Comparison of ENCODE assay signal across 23 mouse cellular contexts in genomic region chr7:99663507-99664220, GRCm38 (mm10). TPM values are rescaled to one million over a fixed set of nuclear protein-coding genes. Genes with fewer than 3 reads are reported as not detected.
DNase-seq lines count a peak whose midpoint lies in the region; ATAC-seq and TF ChIP-seq lines count a peak whose summit lies in the region.
"Had no signal": no experiment of that assay in that cellular context is flagged by ENCODE, and none has a peak within 500 bp of the region (broad histone marks: within the 10 kb centered on the region; RNA-seq: fewer than 3 reads in every experiment).

No protein-coding gene starts in this region.

- H3K27ac ChIP-seq in forebrain, embryonic 11.5 days (ENCODE audit: low read depth, low read length), result no peak overlapping the region
- no peak overlapping the region for H3K27ac ChIP-seq in forebrain, embryonic 16.5 days (ENCODE audit: low read length)
- peak overlapping the region; percentile 53 for H3K27ac ChIP-seq in heart, adult 2 months
- H3K27ac ChIP-seq in midbrain, embryonic 10.5 days (replicated peaks), result peak overlapping the region; percentile 55; the same call in 1 of the 2 replicates
- H3K27ac ChIP-seq in midbrain, embryonic 15.5 days, result no peak overlapping the region
- H3K27ac ChIP-seq: embryonic facial prominence, embryonic 12.5 days; embryonic facial prominence, embryonic 15.5 days; forebrain, embryonic 12.5 days; forebrain, embryonic 15.5 days had no signal

- no peaks in the 10 kb centered on the region for H3K9me3 ChIP-seq in forebrain, embryonic 11.5 days (ENCODE audit: control insufficient read depth, low read length)
- H3K9me3 ChIP-seq in forebrain, embryonic 16.5 days (ENCODE audit: control insufficient read depth, low read length), result no peaks in the 10 kb centered on the region
- no peaks in the 10 kb centered on the region for H3K9me3 ChIP-seq in midbrain, embryonic 10.5 days (replicated peaks)
- H3K9me3 ChIP-seq in midbrain, embryonic 15.5 days, result no peaks in the 10 kb centered on the region
- H3K9me3 ChIP-seq: embryonic facial prominence, embryonic 12.5 days; embryonic facial prominence, embryonic 15.5 days; forebrain, embryonic 12.5 days; forebrain, embryonic 15.5 days; heart, embryonic 12.5 days; heart, embryonic 15.5 days; hindbrain, embryonic 15.5 days; intestine, embryonic 15.5 days had no signal

- TF ChIP-seq POLR2A in heart, adult 2 months (IDR thresholded peaks at IDR 0.05; ENCODE audit: insufficient read depth, low read depth, low read length), result no peak

- no peak overlapping the region for H3K4me3 ChIP-seq in forebrain, embryonic 11.5 days (ENCODE audit: low read depth, low read length)
- H3K4me3 ChIP-seq in forebrain, embryonic 16.5 days (replicated peaks; ENCODE audit: low read length), result no peak overlapping the region
- no peak overlapping the region for H3K4me3 ChIP-seq in heart, adult 2 months
- no peak overlapping the region for H3K4me3 ChIP-seq in midbrain, embryonic 10.5 days
- no peak overlapping the region for H3K4me3 ChIP-seq in midbrain, embryonic 15.5 days
- H3K4me3 ChIP-seq: embryonic facial prominence, embryonic 12.5 days; embryonic facial prominence, embryonic 15.5 days; forebrain, embryonic 12.5 days; forebrain, embryonic 15.5 days; heart, embryonic 12.5 days; heart, embryonic 15.5 days; hindbrain, embryonic 15.5 days; intestine, embryonic 15.5 days had no signal

- intact Hi-C loops in heart, adult 2 months (cut with DNase I), result loop anchor here (2.0 kb wide), 1 partner anchor 17 kb away; no protein-coding TSS in a partner anchor
- intact Hi-C loops in heart, postnatal 14 days (cut with DNase I), result no loop called here

- no peak for TF ChIP-seq CTCF in heart, adult 2 months (IDR thresholded peaks at IDR 0.05)

- H3K79me2 ChIP-seq in heart, adult 2 months (replicated peaks; ENCODE audit: control insufficient read depth, insufficient read depth, low read length), result no peaks in the 10 kb centered on the region

- peak; percentile 37 for DNase-seq in forebrain, embryonic 11.5 days (ENCODE audit: low spot score)
- DNase-seq in heart, adult 2 months, result no peak
- no peak for DNase-seq in heart, postnatal 14 days
- no peak for DNase-seq in midbrain, embryonic 10.5 days (ENCODE audit: low spot score)
- no peak for DNase-seq in MN1 (ENCODE audit: low spot score)
- DNase-seq: adrenal gland, adult 8-10 months; kidney, adult 11 months; kidney, adult 8-10 months had no signal

- no peaks in the 10 kb centered on the region for H3K27me3 ChIP-seq in forebrain, embryonic 11.5 days (ENCODE audit: control insufficient read depth, insufficient read depth, low read length)
- no peaks in the 10 kb centered on the region for H3K27me3 ChIP-seq in forebrain, embryonic 16.5 days (replicated peaks; ENCODE audit: control insufficient read depth, insufficient read depth, low read length)
- H3K27me3 ChIP-seq in heart, adult 2 months (ENCODE audit: control insufficient read depth, insufficient read depth, low read length), result no peaks in the 10 kb centered on the region
- no peaks in the 10 kb centered on the region for H3K27me3 ChIP-seq in midbrain, embryonic 10.5 days (ENCODE audit: low read depth, poor library complexity, severe bottlenecking)
- H3K27me3 ChIP-seq in midbrain, embryonic 15.5 days (replicated peaks), result no peaks in the 10 kb centered on the region
- H3K27me3 ChIP-seq: embryonic facial prominence, embryonic 12.5 days; embryonic facial prominence, embryonic 15.5 days; forebrain, embryonic 15.5 days; hindbrain, embryonic 15.5 days; intestine, embryonic 15.5 days had no signal

- H3K4me2 ChIP-seq in forebrain, embryonic 11.5 days (ENCODE audit: low read depth, low read length, severe bottlenecking), result no peak overlapping the region
- H3K4me2 ChIP-seq in forebrain, embryonic 16.5 days (ENCODE audit: low read length), result no peak overlapping the region
- no peak overlapping the region for H3K4me2 ChIP-seq in midbrain, embryonic 15.5 days
- H3K4me2 ChIP-seq: embryonic facial prominence, embryonic 12.5 days; embryonic facial prominence, embryonic 15.5 days; forebrain, embryonic 12.5 days; forebrain, embryonic 15.5 days; heart, embryonic 12.5 days; heart, embryonic 15.5 days; hindbrain, embryonic 15.5 days; intestine, embryonic 15.5 days had no signal

- no peaks in the 10 kb centered on the region for H3K36me3 ChIP-seq in forebrain, embryonic 11.5 days (ENCODE audit: control insufficient read depth, insufficient read depth, low read length)
- H3K36me3 ChIP-seq in forebrain, embryonic 16.5 days (ENCODE audit: control insufficient read depth, insufficient read depth), result no peaks in the 10 kb centered on the region
- peaks cover 6% of the 10 kb centered on the region for H3K36me3 ChIP-seq in heart, adult 2 months (ENCODE audit: control insufficient read depth, insufficient read depth, low read length)
- H3K36me3 ChIP-seq in midbrain, embryonic 10.5 days, result no peaks in the 10 kb centered on the region
- no peaks in the 10 kb centered on the region for H3K36me3 ChIP-seq in midbrain, embryonic 15.5 days (replicated peaks)
- H3K36me3 ChIP-seq: embryonic facial prominence, embryonic 12.5 days; embryonic facial prominence, embryonic 15.5 days; forebrain, embryonic 12.5 days; forebrain, embryonic 15.5 days; heart, embryonic 12.5 days; heart, embryonic 15.5 days; hindbrain, embryonic 15.5 days; intestine, embryonic 15.5 days had no signal

- H3K4me1 ChIP-seq in forebrain, embryonic 11.5 days (replicated peaks; ENCODE audit: control insufficient read depth, insufficient read depth, low read length), result no peaks in the 10 kb centered on the region
- peaks cover 11% of the 10 kb centered on the region for H3K4me1 ChIP-seq in forebrain, embryonic 16.5 days (replicated peaks; ENCODE audit: control insufficient read depth, insufficient read depth, low read length)
- peaks cover 21% of the 10 kb centered on the region for H3K4me1 ChIP-seq in heart, adult 2 months (ENCODE audit: control insufficient read depth, insufficient read depth, low read length)
- H3K4me1 ChIP-seq in midbrain, embryonic 10.5 days, result peaks cover 24% of the 10 kb centered on the region
- H3K4me1 ChIP-seq in midbrain, embryonic 15.5 days, result no peaks in the 10 kb centered on the region
- H3K4me1 ChIP-seq: embryonic facial prominence, embryonic 12.5 days had no signal

- 84% methylated on average over 9 of the region's 9 CpGs for WGBS in forebrain, embryonic 11.5 days
- 84% methylated on average over 9 of the region's 9 CpGs for WGBS in forebrain, embryonic 16.5 days
- 90% methylated on average over 9 of the region's 9 CpGs for WGBS in heart, adult 2 months
- 89% methylated on average over 9 of the region's 9 CpGs for WGBS in midbrain, embryonic 10.5 days
- 87% methylated on average over 9 of the region's 9 CpGs for WGBS in midbrain, embryonic 15.5 days

- no peak for ATAC-seq in forebrain, embryonic 11.5 days (replicated peaks; ENCODE audit: low FRiP score)
- no peak for ATAC-seq in forebrain, embryonic 16.5 days
- no peak for ATAC-seq in midbrain, embryonic 15.5 days (replicated peaks)
- ATAC-seq: activated CD4-positive, CD25-positive, alpha-beta regulatory T cell, adult 4 months; CD4-positive, CD25-positive, alpha-beta regulatory T cell, adult 4 months; forebrain, embryonic 15.5 days had no signal

- no peak overlapping the region for H3K9ac ChIP-seq in forebrain, embryonic 11.5 days (ENCODE audit: low read length)
- no peak overlapping the region for H3K9ac ChIP-seq in forebrain, embryonic 16.5 days (replicated peaks; ENCODE audit: low read depth, low read length)
- H3K9ac ChIP-seq in heart, adult 2 months (ENCODE audit: low read depth, low read length), result no peak overlapping the region
- no peak overlapping the region for H3K9ac ChIP-seq in midbrain, embryonic 15.5 days
- H3K9ac ChIP-seq: embryonic facial prominence, embryonic 12.5 days; embryonic facial prominence, embryonic 15.5 days; forebrain, embryonic 12.5 days; forebrain, embryonic 15.5 days; heart, embryonic 12.5 days; heart, embryonic 15.5 days; hindbrain, embryonic 15.5 days; intestine, embryonic 15.5 days had no signal

- TF ChIP-seq EP300 in heart, adult 2 months (IDR thresholded peaks at IDR 0.05; ENCODE audit: insufficient read depth, low read depth, low read length), result no peak

RNA-seq across cellular contexts. Expression of gene Tpbgl, which starts 36.8 kb away (rescaled TPM):
- 0.20 and 0.29 TPM in 2 replicates for polyA plus RNA-seq in forebrain, embryonic 11.5 days (2014; fragmentation: Nextera tagmentation; extraction: Ambion mirVana)
- polyA plus RNA-seq in forebrain, embryonic 16.5 days (2015; fragmentation: Nextera tagmentation; extraction: Ambion mirVana), result 0.67 and 0.76 TPM in 2 replicates
- 1 to 10 TPM; 3.3 to 3.4 TPM for total RNA-seq in heart, adult 2 months (2021)
- polyA plus RNA-seq in heart, adult 2 months (2012; rRNA removed), result 3.5 and 5.1 TPM in 2 replicates
- total RNA-seq in heart, postnatal 14 days (2021), result 1 to 10 TPM; 2.6 to 3.3 TPM
- 0.32 and 0.79 TPM in 2 replicates for polyA plus RNA-seq in midbrain, embryonic 10.5 days (2016; fragmentation: Nextera tagmentation; extraction: Ambion mirVana)
- polyA plus RNA-seq in midbrain, embryonic 15.5 days (2015; fragmentation: Nextera tagmentation; extraction: Ambion mirVana), result 1.1 and 1.4 TPM in 2 replicates
- total RNA-seq: common myeloid progenitor, adult 5-6 weeks; MEL had no signal
- polyA plus RNA-seq: C2C12 had no signal

RNA-seq across cellular contexts. Expression of gene Slco2b1, which starts 47.5 kb away (rescaled TPM):
- polyA plus RNA-seq in forebrain, embryonic 11.5 days (2014; fragmentation: Nextera tagmentation; extraction: Ambion mirVana), result 2.2 and 2.4 TPM in 2 replicates
- 5.0 and 6.4 TPM in 2 replicates for polyA plus RNA-seq in forebrain, embryonic 16.5 days (2015; fragmentation: Nextera tagmentation; extraction: Ambion mirVana)
- 10 to 100 TPM in 1 of 2 experiments, 1 to 10 TPM in 1; 8.5 to 10.1 TPM for total RNA-seq in heart, adult 2 months (2021)
- 11.7 and 14.4 TPM in 2 replicates for polyA plus RNA-seq in heart, adult 2 months (2012; rRNA removed)
- total RNA-seq in heart, postnatal 14 days (2021), result 10 to 100 TPM in 1 of 2 experiments, 1 to 10 TPM in 1; 8.8 to 11.4 TPM
- 2.1 and 3.2 TPM in 2 replicates for polyA plus RNA-seq in midbrain, embryonic 10.5 days (2016; fragmentation: Nextera tagmentation; extraction: Ambion mirVana)
- polyA plus RNA-seq in midbrain, embryonic 15.5 days (2015; fragmentation: Nextera tagmentation; extraction: Ambion mirVana), result 6.0 and 7.2 TPM in 2 replicates
- total RNA-seq: MEL had no signal
- polyA plus RNA-seq: activated CD4-positive, CD25-positive, alpha-beta regulatory T cell, adult 4 months; C2C12 had no signal

Comparison
In these comparisons a context has a peak if more than half of its experiments do, and no peak if none do; other contexts are left out.
1. H3K27ac ChIP-seq: peak in heart, adult 2 months (single experiment) and midbrain, embryonic 10.5 days (single experiment); none in forebrain, embryonic 11.5 days (single experiment), forebrain, embryonic 16.5 days (single experiment) and midbrain, embryonic 15.5 days (single experiment).